Mouse (Mus musculus): ENCODE measurements around the gene Ecm2.
A peak's percentile ranks its signal among the peaks of the same experiment; 100 is the strongest.

Gene Ecm2

DNA sequence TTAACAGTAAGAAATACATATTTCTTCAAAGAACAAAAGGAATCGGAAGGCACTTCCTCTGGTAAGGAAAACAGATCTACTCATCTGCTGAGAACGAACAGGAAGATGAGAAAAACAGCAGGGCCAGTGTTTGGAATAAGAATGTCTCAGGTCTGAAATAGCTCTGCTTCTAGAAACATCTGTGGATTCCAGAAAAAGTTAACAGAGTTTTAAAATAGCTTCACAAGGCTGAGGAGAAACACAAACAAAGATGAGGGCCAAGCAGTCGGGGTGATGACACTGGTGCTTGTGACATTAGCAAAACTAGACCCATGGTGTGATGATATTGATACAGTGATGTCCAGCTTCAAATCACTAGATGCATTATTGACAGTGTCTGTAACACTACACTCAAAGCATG is 2.6 kb downstream of the Ecm2 start:
- no peak for DNase-seq (ENCODE audit: low spot score in 2 of 2)

DNA sequence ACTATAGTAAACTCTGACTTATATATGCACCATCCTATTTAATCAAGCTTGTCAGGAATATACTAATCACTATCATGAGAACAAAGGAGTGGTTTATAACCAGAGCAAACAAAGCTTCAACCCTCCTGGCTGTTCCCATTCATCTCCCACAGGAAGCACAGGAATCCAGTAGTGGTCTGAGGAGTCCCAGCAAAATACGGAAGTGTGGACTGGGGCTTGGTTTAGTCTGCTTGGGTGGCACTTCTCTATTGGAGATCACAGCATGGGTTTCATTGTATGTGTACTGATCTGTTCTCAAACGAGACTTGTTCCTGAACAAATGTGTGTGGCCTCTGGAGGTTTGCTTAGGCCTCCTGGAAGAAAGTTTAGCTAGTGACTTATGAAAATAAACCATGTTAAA is 14.2 kb downstream of the Ecm2 start:
- no peak for DNase-seq (ENCODE audit: low spot score in 2 of 2)

DNA sequence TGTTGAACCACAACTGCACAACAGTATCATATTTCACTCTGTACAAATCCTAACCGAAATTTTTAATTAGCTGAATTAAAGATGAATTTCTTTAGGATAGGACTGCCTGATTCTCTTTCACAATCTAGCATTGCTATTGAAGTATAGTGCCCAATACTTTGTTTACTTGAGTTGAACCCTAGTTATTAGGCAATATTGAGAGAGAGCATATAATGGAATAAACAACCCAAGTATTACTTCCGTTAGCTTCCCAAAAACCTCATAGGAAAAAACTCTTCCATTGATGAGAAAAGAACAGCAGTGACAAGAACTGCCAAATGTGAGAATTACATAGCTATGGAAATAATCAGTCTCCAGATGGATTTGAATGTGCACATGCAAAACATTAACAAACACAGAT is 21.6 kb downstream of the Ecm2 start:
- DNase-seq (ENCODE audit: low spot score in 2 of 2), result no peak

DNA sequence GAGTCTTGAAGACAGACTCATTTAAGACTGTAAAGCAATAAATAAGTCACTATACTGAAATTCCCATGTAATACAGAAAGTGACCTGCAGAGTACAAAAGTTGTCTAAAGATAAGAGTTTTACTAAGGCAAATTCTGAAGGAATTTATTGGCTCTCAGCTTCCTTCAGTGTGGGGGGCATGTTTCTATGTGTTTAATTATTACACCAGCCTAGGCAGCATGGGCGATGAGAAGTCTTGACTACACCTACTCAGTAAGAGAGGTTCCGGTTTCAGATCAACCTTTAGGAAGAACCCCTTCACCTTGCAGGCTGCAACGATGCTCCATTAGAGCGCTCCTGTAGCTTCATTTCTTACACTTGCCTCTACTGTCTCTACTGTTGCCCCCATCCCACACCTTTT is 26.0 kb downstream of the Ecm2 start:
- DNase-seq (ENCODE audit: low spot score in 2 of 2), result no peak

DNA sequence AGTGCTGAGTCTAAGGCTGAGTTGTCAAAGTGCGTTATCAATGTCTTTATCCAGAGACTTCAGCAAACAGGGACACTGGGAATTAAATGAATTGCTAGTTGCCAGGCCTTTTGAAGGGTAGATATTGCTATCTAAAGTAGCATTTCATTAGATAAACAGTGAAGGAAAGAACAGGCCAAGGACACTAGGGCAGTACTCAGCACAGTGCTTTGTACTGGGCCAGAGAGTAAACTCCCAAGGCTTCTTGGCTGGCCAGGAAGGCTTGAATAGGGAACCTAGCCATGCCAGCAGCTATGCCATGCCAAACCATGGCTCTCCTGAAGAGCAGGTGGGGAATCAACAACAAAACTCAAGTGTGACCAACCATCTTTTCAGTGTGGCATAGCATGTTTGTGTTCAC is 32.3 kb downstream of the Ecm2 start:
- DNase-seq (ENCODE audit: low spot score in 2 of 2), result no peak

DNA sequence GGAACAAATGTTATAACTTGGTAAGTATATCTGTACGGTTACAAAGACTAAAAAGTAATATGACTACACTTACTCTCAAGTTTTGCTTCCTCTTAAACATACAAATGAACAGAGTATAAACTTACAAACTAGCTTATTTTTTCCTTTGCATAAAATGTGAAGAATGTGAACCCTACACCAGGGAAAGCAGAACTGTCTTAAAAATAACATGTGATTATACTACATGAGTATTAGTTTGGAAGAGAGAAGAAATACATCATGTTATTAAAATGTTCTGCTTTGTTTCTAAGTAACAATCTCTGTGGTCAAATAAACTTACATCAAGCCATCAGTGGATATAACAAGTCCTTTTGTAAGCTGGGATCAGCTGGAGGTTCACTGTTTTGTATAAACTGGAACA is 34.1 kb downstream of the Ecm2 start:
- DNase-seq (ENCODE audit: low spot score in 2 of 2), result no peak

DNA sequence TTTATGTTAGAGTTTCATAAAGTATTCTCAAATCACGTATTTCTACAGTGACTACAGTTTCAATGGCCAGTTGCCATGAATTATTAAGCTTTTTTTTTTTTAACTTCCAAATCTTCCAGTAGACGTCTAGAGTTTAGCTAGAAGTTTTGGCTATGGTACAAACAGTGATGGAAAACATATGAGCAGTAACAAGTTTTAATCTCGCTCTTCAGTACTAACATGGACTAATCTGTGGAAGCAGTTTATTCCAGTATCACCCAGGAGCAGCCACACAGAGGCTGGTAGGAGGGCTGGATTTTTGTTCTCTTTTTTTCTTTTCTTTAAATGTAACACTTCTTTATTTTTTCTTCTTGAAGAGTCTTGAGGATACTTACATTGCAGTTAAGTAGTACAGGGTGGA is 39.7 kb downstream of the Ecm2 start, which contains the start of gene Aspn:
Aspn (plus strand) TSS at position 165 of the 400 bp plus-strand sequence.
- no peak for DNase-seq (ENCODE audit: low spot score in 2 of 2)

DNA sequence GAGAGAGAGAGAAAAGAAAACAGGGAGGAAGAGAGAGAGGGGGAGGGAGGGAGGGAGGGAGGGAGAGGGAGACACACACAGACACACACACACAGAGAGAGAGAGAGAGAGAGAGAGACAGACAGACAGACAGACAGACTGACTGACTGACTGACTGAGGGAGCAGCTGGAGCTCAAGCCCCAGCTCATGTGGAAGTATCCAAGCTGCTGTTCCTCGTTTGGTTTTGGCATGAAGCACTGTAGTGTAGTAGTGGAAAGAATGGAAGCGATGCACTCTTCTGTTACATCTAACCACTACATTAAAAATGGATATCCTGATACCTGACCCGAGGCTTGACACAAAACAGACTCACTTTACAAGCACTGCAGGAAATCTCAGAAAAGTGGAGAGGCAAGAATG is 41.0 kb downstream of the Ecm2 start:
- DNase-seq (ENCODE audit: low spot score in 2 of 2), result no peak

DNA sequence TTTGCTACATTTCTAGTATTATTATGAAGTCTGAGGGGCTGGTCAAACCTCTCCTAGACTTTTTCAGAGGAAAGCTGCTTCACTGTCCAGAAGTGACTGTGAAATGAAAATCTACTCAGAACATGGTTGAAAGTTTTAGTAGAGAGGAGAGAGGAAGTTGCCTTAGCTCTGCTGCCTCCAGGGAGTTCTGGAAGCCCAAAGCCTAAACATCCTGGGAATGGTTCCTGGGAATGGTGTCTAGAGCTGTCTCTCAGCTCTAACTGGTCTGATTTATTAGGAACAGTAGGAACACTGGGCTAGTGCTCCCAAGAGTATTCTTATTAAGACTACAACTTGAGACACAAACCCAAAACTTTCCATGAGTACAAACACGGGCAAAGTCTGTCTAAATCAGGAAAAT is 41.9 kb downstream of the Ecm2 start:
- DNase-seq (ENCODE audit: low spot score in 2 of 2), result no peak

DNA sequence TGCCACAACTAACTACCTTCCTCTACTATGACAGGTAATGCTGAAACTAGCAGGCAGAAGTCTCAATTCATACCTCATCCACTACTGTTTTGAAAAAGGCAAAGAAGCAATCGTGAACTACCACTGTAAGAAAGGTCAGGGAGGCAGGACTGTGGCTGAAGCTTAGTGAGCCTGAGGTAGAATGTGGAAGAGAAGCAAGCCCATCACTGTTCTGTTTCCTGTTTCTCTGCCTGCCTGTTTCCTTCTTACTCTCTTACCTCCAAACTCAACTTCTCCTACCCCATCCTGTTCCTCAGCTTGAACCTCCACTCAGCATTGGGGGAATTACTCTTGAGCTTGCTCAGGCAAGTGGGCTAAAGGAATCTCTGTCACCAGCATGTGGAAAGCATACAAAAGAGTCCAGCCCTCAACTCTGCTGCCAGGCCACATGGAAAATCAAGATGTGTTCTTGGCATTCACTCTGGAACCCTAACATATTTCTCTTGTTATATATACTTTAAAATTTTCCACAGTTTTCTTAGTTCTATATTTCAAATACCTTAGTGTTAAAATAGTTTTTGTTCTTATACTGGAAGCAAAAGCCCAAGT is 43.0 kb downstream of the Ecm2 start:
- DNase-seq (ENCODE audit: low spot score in 2 of 2), result no peak

DNA sequence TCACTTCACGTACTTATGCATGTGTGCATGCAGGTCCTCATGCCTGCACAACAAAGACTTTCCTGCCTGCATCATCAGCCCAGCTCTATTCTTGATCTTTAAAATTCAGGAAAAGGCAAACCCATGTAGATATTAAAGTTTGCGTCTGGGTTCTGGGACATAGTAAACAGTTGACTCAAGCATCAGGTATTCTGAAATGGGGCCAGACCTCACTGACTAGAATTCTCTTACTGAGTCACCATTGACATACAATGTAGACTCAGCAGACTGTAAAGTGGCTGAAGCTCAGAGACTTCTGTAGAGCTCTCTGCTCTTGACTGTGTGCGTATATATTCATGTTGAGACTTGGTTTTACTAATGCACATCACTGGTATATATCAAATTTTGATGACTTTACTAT is 45.0 kb downstream of the Ecm2 start:
- DNase-seq (ENCODE audit: low spot score in 2 of 2), result no peak

DNA sequence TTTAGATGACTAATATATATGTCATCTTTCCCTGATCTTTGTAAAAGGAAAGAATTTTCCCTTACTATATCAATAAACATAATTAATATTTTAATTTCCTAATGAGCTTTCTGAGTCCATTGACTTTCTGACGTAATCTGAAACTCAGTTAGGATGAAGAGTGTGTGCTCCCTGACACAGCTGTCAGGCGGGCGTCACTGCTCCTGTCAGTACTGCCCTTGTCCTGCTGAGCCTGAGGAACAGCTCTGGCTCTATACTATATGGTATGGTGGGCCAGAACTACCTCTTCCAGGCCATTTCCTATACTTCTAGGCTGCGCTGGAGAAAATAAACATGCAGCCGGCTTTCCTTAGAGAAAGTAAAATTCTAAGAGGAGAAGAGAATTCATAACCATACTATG is 49.9 kb downstream of the Ecm2 start:
- DNase-seq (ENCODE audit: low spot score in 2 of 2), result no peak

DNA sequence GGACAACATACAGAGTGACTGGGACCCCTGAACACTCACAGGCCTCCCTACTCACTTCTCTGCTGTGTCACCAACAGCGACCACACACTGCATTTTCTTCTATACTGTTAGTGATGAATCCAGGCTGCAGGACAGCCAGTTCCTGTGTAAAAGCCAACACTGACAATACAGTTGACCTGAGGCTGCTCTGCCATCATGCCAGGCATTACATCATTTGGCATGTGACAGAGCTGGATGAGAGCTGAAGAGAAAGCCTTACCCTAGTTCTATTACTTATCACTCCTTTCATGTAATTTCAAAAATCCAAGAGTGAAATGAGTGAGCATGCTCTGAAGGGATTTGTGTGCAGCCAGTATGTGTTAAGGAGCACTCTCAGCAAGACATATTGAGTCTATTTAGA is 51.6 kb downstream of the Ecm2 start:
- peak in 1 of 2 experiments; percentile 13 for DNase-seq (ENCODE audit: low spot score in 2 of 2)

DNA sequence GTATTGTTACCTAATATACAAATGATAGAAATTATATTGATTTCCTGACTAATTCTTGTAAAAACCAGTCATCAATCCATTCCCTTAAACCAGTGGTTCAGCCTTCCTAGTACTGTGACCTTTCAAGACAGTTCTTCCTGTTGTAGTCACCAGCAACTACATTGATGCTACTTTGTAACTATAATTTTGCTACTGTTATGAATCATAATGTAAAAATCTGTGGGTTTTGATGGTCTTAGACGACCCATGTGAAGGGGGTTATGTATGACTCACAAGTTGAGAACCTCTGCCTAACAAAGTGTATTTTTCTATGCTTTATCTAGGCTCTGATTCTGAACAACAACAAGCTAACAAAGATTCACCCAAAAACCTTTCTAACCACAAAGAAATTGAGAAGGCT is 52.3 kb downstream of the Ecm2 start:
- DNase-seq (ENCODE audit: low spot score in 2 of 2), result no peak

DNA sequence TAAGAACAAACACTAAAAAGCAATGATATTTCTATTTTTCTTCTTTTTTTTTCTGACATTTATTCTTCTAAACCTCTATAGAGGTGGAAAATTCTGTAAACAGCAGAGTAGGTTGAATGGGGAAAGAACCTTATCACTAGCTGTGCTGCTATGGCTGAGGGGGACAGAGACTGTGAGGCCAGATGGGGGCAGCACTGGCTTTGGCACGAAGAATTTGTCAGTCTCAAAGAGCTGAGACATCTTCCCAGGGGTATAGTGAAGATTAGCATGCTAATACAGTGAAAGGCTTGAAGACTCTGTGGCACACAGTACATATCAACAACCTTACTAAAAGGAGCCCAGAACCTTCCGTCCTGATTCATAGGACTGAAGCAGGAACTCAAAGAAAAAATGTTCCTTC is 54.6 kb downstream of the Ecm2 start:
- DNase-seq (ENCODE audit: low spot score in 2 of 2), result peak in 1 of 2 experiments; percentile 26

DNA sequence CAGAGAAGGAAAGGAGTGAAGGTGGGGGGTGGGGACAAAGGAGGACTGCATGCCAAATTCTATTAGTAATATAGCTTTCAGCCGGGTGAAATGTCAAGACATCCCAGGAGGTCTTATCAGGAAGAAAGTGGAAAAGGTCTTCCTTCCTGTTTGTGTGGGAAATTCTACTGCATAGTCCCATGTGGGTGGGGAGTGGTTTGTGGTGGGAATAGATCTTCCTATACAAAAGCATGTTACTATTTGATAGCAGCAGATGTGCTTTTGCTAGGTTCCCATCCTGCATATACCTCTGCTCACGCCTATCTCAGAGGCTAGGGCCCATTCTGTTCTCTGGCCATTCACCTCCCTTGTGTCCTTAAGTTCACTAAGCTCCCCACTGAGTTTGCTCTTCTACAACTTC is 56.3 kb downstream of the Ecm2 start:
- no peak for DNase-seq (ENCODE audit: low spot score in 2 of 2)

DNA sequence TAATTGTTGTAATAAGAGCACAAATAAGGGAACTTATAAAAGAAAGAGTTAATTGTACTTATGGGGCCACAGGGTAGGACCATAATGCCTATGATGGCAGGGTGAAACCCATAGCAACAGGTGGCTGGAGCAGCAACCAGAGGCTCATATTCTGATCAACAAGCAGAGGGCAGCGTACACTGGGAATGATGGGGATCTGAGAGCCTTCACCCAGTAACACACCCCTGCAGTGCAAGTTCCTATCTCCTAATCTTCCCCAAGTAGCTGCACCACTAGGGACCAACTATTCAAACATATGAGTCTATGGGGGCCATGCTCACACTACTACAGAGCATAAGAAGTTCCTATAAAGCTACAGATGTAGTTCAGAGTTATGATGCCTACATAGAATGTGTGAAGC is 59.7 kb downstream of the Ecm2 start:
- no peak for DNase-seq (ENCODE audit: low spot score in 2 of 2)

DNA sequence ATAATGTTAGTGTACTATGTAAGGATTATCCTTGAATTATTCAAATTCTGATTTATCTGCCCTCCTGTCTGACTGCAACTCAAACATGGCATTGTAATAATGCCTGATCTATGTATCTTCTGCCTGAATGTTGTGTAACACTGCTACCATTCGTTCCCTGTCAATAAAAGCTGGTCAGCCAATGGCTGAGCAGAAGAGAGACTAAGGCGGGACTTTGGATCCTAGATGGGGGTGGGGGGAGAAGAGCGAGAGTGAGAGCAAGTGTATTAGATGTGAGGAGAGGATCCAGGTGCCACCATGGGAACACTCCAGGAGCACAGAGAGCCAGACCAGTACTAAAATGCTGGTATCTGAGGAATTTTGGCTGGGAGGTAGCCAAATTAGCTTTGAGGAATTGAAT is 65.8 kb downstream of the Ecm2 start:
- DNase-seq (ENCODE audit: low spot score in 2 of 2), result no peak

DNA sequence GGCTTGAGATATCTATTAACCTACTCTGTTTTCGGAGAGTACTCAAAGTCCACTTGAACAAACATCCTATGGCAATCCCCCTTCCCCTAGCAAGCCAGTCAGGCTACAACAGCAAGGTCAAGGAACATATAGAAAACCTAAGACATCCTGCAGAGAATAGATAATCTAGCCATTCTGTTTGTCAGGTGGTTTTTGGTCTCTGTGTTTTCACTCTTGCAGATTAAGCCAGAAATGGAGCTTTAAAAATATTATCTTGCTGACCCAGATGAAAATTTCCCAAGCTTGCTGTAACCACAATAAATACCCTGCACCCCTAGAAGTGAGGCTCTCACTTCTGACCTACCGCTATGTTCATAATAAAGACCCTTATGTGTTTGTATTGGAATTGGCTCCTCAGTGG is 66.8 kb downstream of the Ecm2 start:
- no peak for DNase-seq (ENCODE audit: low spot score in 2 of 2)

DNA sequence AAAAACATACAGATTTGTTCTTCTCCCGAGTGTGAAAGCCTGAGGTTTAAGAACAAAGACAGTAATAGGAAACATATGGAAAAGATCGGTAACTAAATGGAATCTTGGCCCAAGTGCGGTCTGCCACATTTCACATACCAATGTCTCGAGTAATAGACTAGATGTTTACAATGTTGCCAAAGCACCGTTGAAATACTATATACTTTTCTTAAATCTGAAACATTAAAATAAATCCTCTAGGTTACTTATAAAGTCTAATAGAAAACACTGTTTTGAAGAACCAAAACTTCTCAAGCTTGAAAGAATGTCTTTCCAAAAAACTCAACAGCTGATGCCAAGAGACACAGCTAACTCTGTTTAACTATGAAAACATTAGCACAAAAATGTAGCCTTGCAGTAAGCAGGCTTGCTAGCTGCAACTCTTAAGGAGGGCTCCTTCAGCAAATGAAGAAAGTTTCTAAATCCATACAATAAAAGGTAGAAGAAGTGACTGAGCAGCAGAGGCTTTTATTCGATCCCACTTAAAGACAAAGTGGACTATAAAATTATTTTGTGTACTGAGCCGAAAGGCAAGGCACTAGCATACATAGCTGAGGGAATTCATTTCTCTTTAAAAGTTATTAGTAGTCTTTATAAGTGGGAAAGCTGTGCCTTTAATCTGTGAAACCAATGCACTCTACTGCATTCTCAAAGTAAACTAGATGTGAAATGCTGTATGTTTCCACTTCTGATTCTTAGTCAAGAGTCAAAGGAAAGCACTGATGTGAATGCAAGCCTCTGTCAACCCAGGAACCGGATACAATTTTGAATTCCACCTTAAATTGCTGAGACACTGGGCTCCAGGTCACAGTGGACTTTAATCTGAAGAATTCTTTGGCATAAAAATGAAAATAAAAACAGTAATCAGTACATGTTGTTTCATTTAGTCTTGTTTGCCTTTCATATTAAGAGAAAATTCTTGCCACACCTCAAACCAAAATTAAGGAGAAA is 77.2 kb downstream of the Ecm2 start, which contains the start of gene Omd:
Omd (plus strand) TSS at position 922 of the 990 bp plus-strand sequence.
- DNase-seq (ENCODE audit: low spot score in 2 of 2), result no peak
